In genomic region chr4:45012105-45012975, GRCm38 (mm10) we compare ENCODE assay signal across 8 mouse cellular contexts. TPM values are rescaled to one million over a fixed set of nuclear protein-coding genes. Genes with fewer than 3 reads are reported as not detected.
A peak's percentile ranks its signal among the peaks of the same experiment; 100 is the strongest.
DNase-seq lines count a peak whose midpoint lies in the region; ATAC-seq lines count a peak whose summit lies in the region.

Zbtb5 (minus strand) TSS chr4:45012412.

- H3K4me3 ChIP-seq in hindbrain, embryonic 15.5 days: peak within 1 kb of the TSS; percentile 64

- H3K9ac ChIP-seq in hindbrain, embryonic 15.5 days: peak within 1 kb of the TSS; percentile 83

- peaks cover 26% of the 10 kb centered on the region for H3K4me1 ChIP-seq in hindbrain, embryonic 15.5 days (replicated peaks)

- H3K27ac ChIP-seq in hindbrain, embryonic 15.5 days (replicated peaks): peak within 1 kb of the TSS; percentile 97

- H3K9me3 ChIP-seq in hindbrain, embryonic 15.5 days: no peaks in the 10 kb centered on the region

- H3K36me3 ChIP-seq in hindbrain, embryonic 15.5 days: no peaks in the 10 kb centered on the region

- WGBS in hindbrain, embryonic 15.5 days: under 1% methylated on average over 62 of the region's 63 CpGs

- DNase-seq in T-cell, adult 2 months (ENCODE audit: low spot score): peak; percentile 100
- peak; percentile 99 to 100 for DNase-seq in cerebellum, postnatal 36 days
- DNase-seq in frontal cortex, postnatal 36 days (ENCODE audit: low spot score in 2 of 2): peak; percentile 99 to 100
- DNase-seq in left cerebral cortex, adult 11 months (ENCODE audit: low spot score): peak; percentile 100
- DNase-seq in lung, postnatal 4 days: peak; percentile 99 to 100
- DNase-seq in retina, postnatal 7 days (ENCODE audit: low read depth, low spot score): peak; percentile 100
- peak; percentile 94 for DNase-seq in urinary bladder, adult 2 months (ENCODE audit: low spot score)

- peak; percentile 99 for ATAC-seq in hindbrain, embryonic 15.5 days (ENCODE audit: low FRiP score, low read depth)

- peak within 1 kb of the TSS; percentile 75 for H3K4me2 ChIP-seq in hindbrain, embryonic 15.5 days

- no peaks in the 10 kb centered on the region for H3K27me3 ChIP-seq in hindbrain, embryonic 15.5 days

RNA-seq across cellular contexts. Expression of gene Zbtb5, which starts in this region (rescaled TPM):
- 39.6 and 41.7 TPM in 2 replicates for polyA plus RNA-seq in hindbrain, embryonic 15.5 days (2015; fragmentation: Nextera tagmentation; extraction: Ambion mirVana)
- 8.5 and 8.6 TPM in 2 replicates for polyA plus RNA-seq in urinary bladder, adult 2 months (2012; rRNA removed)

Comparison
In these comparisons a context has a peak if more than half of its experiments do, and no peak if none do; other contexts are left out.
1. Peak in every context shown above with its lines: DNase-seq, ATAC-seq, H3K4me3 ChIP-seq and H3K27ac ChIP-seq.